Mouse (Mus musculus) hindbrain, embryonic 12.5 days (tissue): ENCODE results near the gene Psmb9. TPM values are rescaled to one million over a fixed set of nuclear protein-coding genes. Genes with fewer than 3 reads are reported as not detected.
"Not testable (repeated sequence)": the region's sequence is repeated elsewhere in the genome, so short reads cannot be mapped to it uniquely, and the experiment has no call there.

ENCODE experiments used
- ATAC-seq: fragments of 200-750 bp; cut with Nextera tagmentation; 2 replicates; pipeline ENCODE4 v1.8.0; 2017; ENCODE audit warnings: moderate TSS enrichment; ENCODE audit not compliant: low FRiP score
- H3K27ac ChIP-seq: fragments of 300-500 bp; sonication (generic); 2 replicates; pipeline ENCODE4 v1.5.1; 2016; ENCODE audit warnings: mild to moderate bottlenecking
- H3K27me3 ChIP-seq: fragments of 300-500 bp; sonication (generic); 2 replicates; pipeline ENCODE4 v1.6.1; 2016; ENCODE audit warnings: mild to moderate bottlenecking
- H3K36me3 ChIP-seq: fragments of 300-500 bp; sonication (generic); 2 replicates; pipeline ENCODE4 v1.6.1; 2016; ENCODE audit warnings: mild to moderate bottlenecking
- H3K4me1 ChIP-seq: fragments of 300-500 bp; sonication (generic); 2 replicates; pipeline ENCODE4 v1.6.1; 2016
- H3K4me2 ChIP-seq: fragments of 300-500 bp; sonication (generic); replicated peaks from 2 replicates; pipeline ENCODE4 v1.6.1; 2016; ENCODE audit warnings: mild to moderate bottlenecking
- H3K4me3 ChIP-seq: fragments of 300-500 bp; sonication (generic); 2 replicates; pipeline ENCODE4 v1.5.1; 2016; ENCODE audit warnings: mild to moderate bottlenecking
- H3K9ac ChIP-seq: fragments of 300-500 bp; sonication (generic); 2 replicates; pipeline ENCODE4 v1.6.1; 2016; ENCODE audit warnings: mild to moderate bottlenecking, moderate library complexity
- H3K9me3 ChIP-seq: fragments of 300-500 bp; sonication (generic); replicated peaks from 2 replicates; pipeline ENCODE4 v1.6.1; 2016; ENCODE audit warnings: mild to moderate bottlenecking
- WGBS: fragments of 180-500 bp; shearing (Covaris S2); methylation state at CpG from one replicate; pipeline ENCODE4 v1.1.7; 2016; 5-methylcytosine and 5-hydroxymethylcytosine counted together
- polyA plus RNA-seq: library from polyadenylated mRNA; unstranded; fragments of >200 nt; fragmentation: Nextera tagmentation; extraction: Ambion mirVana; gene quantifications from 2 replicates; pipeline ENCODE4 v1.2.1, GENCODE M21; 2016

Gene Psmb9
- polyA plus RNA-seq, 1 experiment from 2014 or later = 1.0 TPM

DNA sequence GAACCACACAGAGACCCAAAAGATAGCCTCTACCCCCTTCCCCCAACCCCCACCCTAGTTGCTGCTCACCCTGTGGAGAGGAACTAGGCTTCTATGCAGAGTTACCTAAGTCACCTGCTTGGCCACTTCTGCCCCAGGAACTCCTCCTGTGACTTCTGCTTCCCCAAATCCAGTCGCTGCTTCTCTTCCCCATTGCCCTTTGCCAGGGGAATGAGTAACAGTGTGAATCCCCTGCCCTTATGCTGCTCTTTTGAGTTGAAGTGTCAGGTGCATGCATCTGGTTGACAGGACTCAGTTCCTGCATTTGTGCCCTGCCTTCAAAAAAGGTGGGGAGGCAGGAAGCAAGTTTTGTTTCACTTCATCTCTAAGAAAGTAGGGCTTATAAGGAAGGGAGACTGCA lies 13.5 kb downstream of the Psmb9 start:
- no peak overlapping the region for H3K4me3 ChIP-seq
- peaks cover 6% of the 10 kb centered on the region; the same call in 1 of the 2 replicates for H3K27me3 ChIP-seq
- ATAC-seq = no peak
- H3K9me3 ChIP-seq = no peaks in the 10 kb centered on the region
- H3K36me3 ChIP-seq = no peaks in the 10 kb centered on the region
- WGBS = 68% methylated on average over 1 of the region's 1 CpGs
- H3K4me2 ChIP-seq = no peak overlapping the region
- H3K4me1 ChIP-seq = no peaks in the 10 kb centered on the region
- no peak overlapping the region for H3K9ac ChIP-seq
- no peak overlapping the region for H3K27ac ChIP-seq

GRCm38 (mm10) chr17:34172528-34172927 lies 15.0 kb downstream of the Psmb9 start:
- H3K4me2 ChIP-seq = no peak overlapping the region
- no peak overlapping the region for H3K27ac ChIP-seq
- 93% methylated on average over 5 of the region's 5 CpGs for WGBS
- no peaks in the 10 kb centered on the region for H3K36me3 ChIP-seq
- H3K27me3 ChIP-seq = peaks cover 9% of the 10 kb centered on the region; the same call in 1 of the 2 replicates
- no peak overlapping the region for H3K4me3 ChIP-seq
- H3K4me1 ChIP-seq = no peaks in the 10 kb centered on the region
- no peaks in the 10 kb centered on the region for H3K9me3 ChIP-seq
- ATAC-seq = no peak
- H3K9ac ChIP-seq = no peak overlapping the region

DNA sequence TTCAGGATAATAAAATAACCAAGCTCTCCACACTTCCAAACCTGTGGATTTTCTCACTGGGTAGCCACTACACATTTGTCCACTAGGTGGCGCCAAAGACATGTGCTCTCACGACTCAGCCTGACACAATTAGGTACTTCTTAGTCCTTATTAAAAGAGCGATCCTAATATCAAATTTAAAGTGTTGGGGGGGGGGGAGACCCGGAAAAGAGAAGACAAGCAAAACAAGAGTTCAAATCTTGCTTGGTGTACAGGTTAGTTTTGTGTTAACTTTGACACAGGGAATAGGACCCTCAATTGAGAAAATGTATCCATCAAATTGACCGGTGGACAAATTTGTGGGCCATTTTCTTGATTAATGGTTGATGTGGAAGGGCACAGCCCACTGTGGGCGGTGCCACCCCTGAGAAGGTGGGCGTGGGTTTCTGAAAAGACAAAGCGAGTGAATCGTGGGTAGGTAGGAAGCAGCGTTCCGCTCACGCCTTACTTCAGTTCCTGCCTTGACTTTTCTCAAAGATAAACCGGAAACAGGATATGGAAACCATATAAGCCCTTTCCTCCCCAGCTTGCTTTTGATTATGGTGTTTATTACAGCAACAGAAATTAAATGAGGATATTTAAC lies 16.6 kb downstream of the Psmb9 start:
- Histone ChIP-seq H3K4me1 (no peaks in the 10 kb centered on the region), H3K4me2 (no peak overlapping the region), H3K9me3 (no peaks in the 10 kb centered on the region), H3K4me3 (no peak overlapping the region), H3K36me3 (no peaks in the 10 kb centered on the region), H3K27me3 (peaks cover 9% of the 10 kb centered on the region; the same call in 1 of the 2 replicates), H3K27ac (no peak overlapping the region), H3K9ac (no peak overlapping the region)
- 44% methylated on average over 13 of the region's 13 CpGs for WGBS
- ATAC-seq = no peak

GRCm38 (mm10) chr17:34170487-34170876 lies 17.1 kb downstream of the Psmb9 start:
- 26% methylated on average over 4 of the region's 4 CpGs for WGBS
- H3K27me3 ChIP-seq = peaks cover 9% of the 10 kb centered on the region; the same call in 1 of the 2 replicates
- no peaks in the 10 kb centered on the region for H3K4me1 ChIP-seq
- H3K27ac ChIP-seq = no peak overlapping the region
- H3K9ac ChIP-seq = no peak overlapping the region
- ATAC-seq = no peak
- no peak overlapping the region for H3K4me2 ChIP-seq
- no peaks in the 10 kb centered on the region for H3K9me3 ChIP-seq
- H3K4me3 ChIP-seq = no peak overlapping the region
- H3K36me3 ChIP-seq = no peaks in the 10 kb centered on the region

DNA sequence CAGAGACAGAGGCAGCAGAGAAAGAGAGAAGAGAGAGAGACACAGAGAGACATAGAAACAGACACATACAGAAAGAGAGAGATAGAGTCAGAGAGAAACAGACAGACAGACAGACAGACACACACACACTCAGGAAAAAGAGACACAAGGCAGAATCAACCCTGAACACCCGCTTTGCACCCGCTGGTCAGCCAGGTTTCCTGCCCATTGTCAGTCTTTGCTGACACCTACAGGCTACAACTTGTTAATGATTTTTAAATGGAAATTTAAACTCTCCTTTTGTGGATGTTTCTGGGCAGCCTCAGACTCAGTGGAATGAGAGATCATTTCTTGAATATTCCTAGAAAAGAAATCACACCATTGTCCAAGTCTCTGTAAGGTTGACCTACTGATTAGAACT lies 18.3 kb downstream of the Psmb9 start:
- WGBS = 0% methylated on average over 2 of the region's 2 CpGs
- Histone ChIP-seq H3K9ac (no peak overlapping the region), H3K4me1 (no peaks in the 10 kb centered on the region), H3K36me3 (no peaks in the 10 kb centered on the region), H3K4me3 (no peak overlapping the region), H3K4me2 (no peak overlapping the region), H3K27ac (no peak overlapping the region), H3K9me3 (no peaks in the 10 kb centered on the region), H3K27me3 (peaks cover 5% of the 10 kb centered on the region; the same call in 1 of the 2 replicates)
- no peak for ATAC-seq

- 83% methylated on average over 6 of the region's 6 CpGs for WGBS
- no peak overlapping the region for H3K4me3 ChIP-seq
- H3K9me3 ChIP-seq = no peaks in the 10 kb centered on the region; the same call in none of the 2 replicates
- no peak for ATAC-seq
- H3K4me1 ChIP-seq = no peaks in the 10 kb centered on the region
- peaks cover 8% of the 10 kb centered on the region; the same call in 1 of the 2 replicates for H3K27me3 ChIP-seq
- H3K36me3 ChIP-seq = no peaks in the 10 kb centered on the region
- no peak overlapping the region for H3K4me2 ChIP-seq
- H3K27ac ChIP-seq = no peak overlapping the region
- no peak overlapping the region for H3K9ac ChIP-seq
These were observed 22.4 kb downstream of the Psmb9 start for GRCm38 (mm10) chr17:34165033-34165730.

DNA sequence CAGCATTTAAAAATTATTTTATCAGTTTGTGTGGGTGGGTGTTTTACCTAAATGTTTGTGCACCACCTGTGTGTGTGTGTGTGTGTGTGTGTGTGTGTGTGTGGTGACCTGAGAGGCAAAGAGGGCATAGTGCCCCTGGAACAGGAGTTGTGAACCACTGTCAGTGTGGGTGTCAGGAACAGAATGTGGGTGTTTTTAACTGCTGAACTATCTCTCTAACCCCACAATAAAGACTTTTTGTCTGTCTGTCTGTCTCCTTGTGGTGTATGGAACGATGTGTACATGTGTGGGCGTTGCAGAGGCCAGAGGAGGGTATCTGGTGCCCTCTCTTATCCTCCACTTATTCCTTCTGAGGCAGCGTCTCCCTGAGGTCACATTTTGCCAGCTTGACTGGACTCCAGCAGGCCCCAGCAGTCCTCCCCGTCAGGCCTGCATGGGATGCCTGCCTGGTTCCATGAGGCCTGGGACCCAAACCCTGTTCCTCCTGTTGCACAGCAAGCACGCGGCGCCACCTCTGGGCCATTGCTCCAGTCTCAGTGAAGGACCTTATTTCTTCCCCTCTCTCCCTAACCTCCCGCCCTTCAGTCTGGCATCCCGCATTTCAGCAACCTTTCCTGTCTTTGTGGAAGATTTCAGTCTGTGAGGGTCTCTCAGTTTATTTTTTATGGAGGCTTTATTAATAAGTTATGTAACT lies 23.2 kb downstream of the Psmb9 start:
- no peaks in the 10 kb centered on the region for H3K36me3 ChIP-seq
- WGBS = 44% methylated on average over 9 of the region's 9 CpGs

GRCm38 (mm10) chr17:34155534-34155933 lies 32.0 kb downstream of the Psmb9 start:
- Histone ChIP-seq H3K4me3 (no peak overlapping the region), H3K36me3 (no peaks in the 10 kb centered on the region), H3K9me3 (no peaks in the 10 kb centered on the region; the same call in 1 of the 2 replicates), H3K27me3 (no peaks in the 10 kb centered on the region), H3K4me2 (no peak overlapping the region), H3K27ac (no peak overlapping the region), H3K4me1 (no peaks in the 10 kb centered on the region), H3K9ac (no peak overlapping the region)
- ATAC-seq = no peak
- WGBS = 60% methylated on average over 5 of the region's 5 CpGs

More for the DNA sequence above, 23.2 kb downstream of the Psmb9 start:
- Histone ChIP-seq H3K4me2 (no peak overlapping the region), H3K27me3 (peaks cover 8% of the 10 kb centered on the region; the same call in 1 of the 2 replicates), H3K27ac (no peak overlapping the region), H3K4me1 (no peaks in the 10 kb centered on the region), H3K9ac (no peak overlapping the region), H3K9me3 (no peaks in the 10 kb centered on the region; the same call in none of the 2 replicates), H3K4me3 (no peak overlapping the region)
- no peak for ATAC-seq

DNA sequence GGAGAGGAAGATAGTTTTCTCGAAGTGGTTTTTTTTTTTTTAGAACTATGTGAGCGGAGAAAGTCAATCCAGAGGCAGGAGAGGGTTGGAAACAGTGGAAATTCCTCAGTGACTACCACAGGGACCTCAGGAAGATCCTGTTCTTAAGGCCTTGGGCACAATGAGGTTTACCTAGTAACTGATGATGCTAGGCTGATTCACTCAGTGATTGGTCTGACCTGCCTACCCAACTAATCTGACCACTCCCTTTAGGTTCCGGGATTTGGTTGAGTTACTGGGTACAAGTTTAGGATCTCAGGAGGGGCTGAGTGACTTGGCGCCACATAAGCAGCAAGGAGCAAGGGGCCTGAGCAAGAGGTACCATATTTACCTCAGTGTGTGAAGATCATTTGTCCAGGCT lies 34.6 kb downstream of the Psmb9 start, which contains the start of gene H2-DMb1:
Gene H2-DMb1 (plus strand): TSS at position 150 of the 400 bp plus-strand sequence.
- Histone ChIP-seq H3K4me1 (no peaks in the 10 kb centered on the region), H3K27ac (no peak within 1 kb of the TSS), H3K27me3 (no peaks in the 10 kb centered on the region), H3K9me3 (no peaks in the 10 kb centered on the region), H3K9ac (no peak within 1 kb of the TSS), H3K4me3 (no peak within 1 kb of the TSS), H3K4me2 (no peak within 1 kb of the TSS), H3K36me3 (no peaks in the 10 kb centered on the region)
- WGBS = 61% methylated on average over 4 of the region's 4 CpGs
- ATAC-seq = no peak

DNA sequence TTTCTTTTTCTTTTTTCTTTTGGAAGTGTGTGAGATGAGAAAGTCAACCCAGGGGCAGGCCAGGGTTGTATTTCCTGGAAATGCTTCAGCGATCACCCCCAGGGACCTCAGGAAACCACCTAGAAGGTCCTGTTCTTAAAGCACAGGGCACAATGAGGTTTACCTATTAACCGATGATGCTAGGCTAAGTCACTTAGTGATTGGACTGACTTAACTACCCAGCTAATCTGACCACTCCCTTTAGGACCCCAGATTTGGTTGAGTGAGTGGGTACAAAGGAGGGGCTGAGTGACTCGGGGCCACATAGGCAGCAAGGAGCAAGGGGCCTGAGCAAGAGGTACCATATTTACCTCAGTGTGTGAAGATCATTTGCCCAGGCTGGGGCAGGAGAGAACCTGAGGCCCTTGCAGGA lies 42.6 kb downstream of the Psmb9 start:
- H3K36me3 ChIP-seq = no peaks in the 10 kb centered on the region
- peaks cover 16% of the 10 kb centered on the region for H3K27me3 ChIP-seq
- H3K9me3 ChIP-seq = no peaks in the 10 kb centered on the region
- ATAC-seq = no peak
- H3K4me2 ChIP-seq = no peak overlapping the region
- H3K4me3 ChIP-seq = no peak overlapping the region
- peaks cover 9% of the 10 kb centered on the region for H3K4me1 ChIP-seq
- H3K27ac ChIP-seq = no peak overlapping the region
- WGBS = 78% methylated on average over 3 of the region's 3 CpGs
- no peak overlapping the region for H3K9ac ChIP-seq

- not testable (repeated sequence) for H3K9me3 ChIP-seq, H3K9ac ChIP-seq, H3K36me3 ChIP-seq, H3K4me3 ChIP-seq, H3K27ac ChIP-seq, H3K4me2 ChIP-seq, ATAC-seq
- H3K27me3 ChIP-seq = peaks cover 23% of the 10 kb centered on the region
- H3K4me1 ChIP-seq = peaks cover 17% of the 10 kb centered on the region
- WGBS = 88% methylated on average over 4 of the region's 4 CpGs
These were observed 43.3 kb downstream of the Psmb9 start for GRCm38 (mm10) chr17:34144221-34144620.

GRCm38 (mm10) chr17:34143461-34143860 lies 44.1 kb downstream of the Psmb9 start:
- H3K27me3 ChIP-seq = peaks cover 31% of the 10 kb centered on the region
- H3K4me2 ChIP-seq = no peak overlapping the region
- H3K4me1 ChIP-seq = peaks cover 20% of the 10 kb centered on the region
- no peaks in the 10 kb centered on the region for H3K9me3 ChIP-seq
- H3K9ac ChIP-seq = no peak overlapping the region
- H3K36me3 ChIP-seq = no peaks in the 10 kb centered on the region
- ATAC-seq = no peak
- no peak overlapping the region for H3K27ac ChIP-seq
- WGBS = 65% methylated on average over 5 of the region's 5 CpGs
- H3K4me3 ChIP-seq = no peak overlapping the region
